Mouse (Mus musculus) ES-E14 (cell line): ENCODE data around the gene Mansc4. TPM values are rescaled to one million over a fixed set of nuclear protein-coding genes. Genes with fewer than 3 reads are reported as not detected.

Source experiments
- DNase-seq: peaks from one replicate; pipeline ENCODE4 v3.0.0-alpha.2; 2013; ENCODE audit warnings: low read depth, low spot score
- H3K27ac ChIP-seq: 2 replicates; pipeline ENCODE4 v1.5.1; 2012; ENCODE audit warnings: low read depth, mild to moderate bottlenecking, low read length, moderate library complexity, mixed read lengths; ENCODE audit not compliant: poor library complexity, insufficient read depth, severe bottlenecking
- H3K36me3 ChIP-seq: 2 replicates; pipeline ENCODE4 v1.6.1; 2012; ENCODE audit warnings: mild to moderate bottlenecking, low read length, moderate library complexity, mixed read lengths; ENCODE audit not compliant: control insufficient read depth, poor library complexity, insufficient read depth, severe bottlenecking
- H3K4me1 ChIP-seq, 2 experiments: fragments of 150-350 bp in 1 of 2; sonication (generic) in 1 of 2; 2 replicates each; pipeline ENCODE4 v1.6.1; 2012; ENCODE audit warnings: low read length in 2 of 2, mild to moderate bottlenecking in 1 of 2, mixed read lengths in 1 of 2; ENCODE audit not compliant: control insufficient read depth in 2 of 2, insufficient read depth in 2 of 2, poor library complexity in 1 of 2
- H3K4me3 ChIP-seq, 2 experiments: fragments of 150-350 bp in 1 of 2; sonication (generic) in 1 of 2; 2 replicates each; pipeline ENCODE4 v1.5.1; 2012; ENCODE audit warnings: low read length in 2 of 2, low read depth in 1 of 2, mild to moderate bottlenecking in 1 of 2, mixed read lengths in 1 of 2; ENCODE audit not compliant: insufficient read depth in 1 of 2, poor library complexity in 1 of 2, severe bottlenecking in 1 of 2
- H3K9ac ChIP-seq: 2 replicates; pipeline ENCODE4 v1.6.1; 2012; ENCODE audit warnings: low read depth, mild to moderate bottlenecking, low read length, mixed read lengths; ENCODE audit not compliant: poor library complexity, insufficient read depth, severe bottlenecking
- H3K9me3 ChIP-seq: fragments of 150-350 bp; sonication (generic); 2 replicates; pipeline ENCODE4 v1.6.1; 2012; ENCODE audit warnings: low read depth, mild to moderate bottlenecking, low read length; ENCODE audit not compliant: control insufficient read depth, insufficient read depth
- CHD2 ChIP-seq: IDR thresholded peaks from 2 replicates; pipeline ENCODE4 v1.6.1; 2014; ENCODE audit warnings: mild to moderate bottlenecking, low read depth, low read length, inconsistent platforms
- HCFC1 ChIP-seq: IDR thresholded peaks from 2 replicates; pipeline ENCODE4 v1.6.1; 2012; ENCODE audit warnings: low read length, inconsistent platforms, borderline replicate concordance; ENCODE audit not compliant: insufficient read depth
- MAFK ChIP-seq: IDR thresholded peaks from 2 replicates; pipeline ENCODE4 v1.6.1; 2014; ENCODE audit warnings: mild to moderate bottlenecking, low read depth, low read length, inconsistent platforms; ENCODE audit not compliant: insufficient read depth
- ZC3H11A ChIP-seq: IDR thresholded peaks from 2 replicates; pipeline ENCODE4 v1.6.1; 2012; ENCODE audit warnings: low read depth, mild to moderate bottlenecking, inconsistent platforms, low read length, borderline replicate concordance
- ZNF384 ChIP-seq: IDR thresholded peaks from 2 replicates; pipeline ENCODE4 v1.6.1; 2012; ENCODE audit warnings: low read depth, low read length, inconsistent platforms
- in situ Hi-C, 2 experiments: fragments of 600-800 bp; cut with MboI; formaldehyde crosslinking; loops; one replicate each; pipeline ENCODE4 v1.15.1; 2025; ENCODE audit warnings: low sequenced_read_pairs in 2 of 2, inconsistent platforms in 1 of 2; ENCODE audit not compliant: unreplicated experiment in 2 of 2
- total RNA-seq: library from RNA; depleted of rRNA; stranded (reverse); fragments of 300-350 nt; gene quantifications from 2 replicates; pipeline ENCODE4 v1.2.3, GENCODE M21; 2012

Mansc4 gene
- total RNA-seq, 1 experiment: 0.80 TPM

- in situ Hi-C loops: no loop called here
- no peaks in the 10 kb centered on the region; the same call in 1 of the 2 replicates for H3K36me3 ChIP-seq
- no peak overlapping the region for H3K4me3 ChIP-seq
- H3K4me1 ChIP-seq: peaks cover 3 to 30% of the 10 kb centered on the region in 2 experiments; a peak in 2 of 4 replicates
- H3K9me3 ChIP-seq: no peaks in the 10 kb centered on the region
- no peak for DNase-seq
- no peak overlapping the region for H3K9ac ChIP-seq
- TF ChIP-seq ZC3H11A: no peak
- TF ChIP-seq CHD2: no peak
- TF ChIP-seq MAFK: no peak
- no peak for TF ChIP-seq HCFC1
- TF ChIP-seq ZNF384: no peak
- no peak overlapping the region for H3K27ac ChIP-seq
Measured at GRCm38 (mm10) chr6:147087736-147088135, 904 bp upstream of the Mansc4 start.

GRCm38 (mm10) chr6:147085398-147086040 lies 1.3 kb downstream of the Mansc4 start:
- H3K4me1 ChIP-seq: peaks cover 3 to 30% of the 10 kb centered on the region in 2 experiments; a peak in 2 of 4 replicates
- H3K27ac ChIP-seq: peak overlapping the region; percentile 64
- DNase-seq: no peak
- no peaks in the 10 kb centered on the region for H3K9me3 ChIP-seq
- in situ Hi-C loops: no loop called here
- no peaks in the 10 kb centered on the region; the same call in 1 of the 2 replicates for H3K36me3 ChIP-seq
- TF ChIP-seq CHD2 (no peak), HCFC1 (no peak), MAFK (no peak), ZNF384 (no peak), ZC3H11A (no peak)
- H3K4me3 ChIP-seq: no peak overlapping the region
- H3K9ac ChIP-seq: no peak overlapping the region

GRCm38 (mm10) chr6:147079919-147080318 lies 6.9 kb downstream of the Mansc4 start:
- no peaks in the 10 kb centered on the region for H3K9me3 ChIP-seq
- in situ Hi-C loops: no loop called here
- H3K4me1 ChIP-seq: peaks cover 3 to 21% of the 10 kb centered on the region in 2 experiments; a peak in 3 of 4 replicates
- H3K36me3 ChIP-seq: no peaks in the 10 kb centered on the region; the same call in 1 of the 2 replicates
- no peak for DNase-seq
- no peak overlapping the region for H3K4me3 ChIP-seq
- no peak for TF ChIP-seq ZC3H11A
- TF ChIP-seq MAFK: no peak
- no peak for TF ChIP-seq HCFC1
- no peak for TF ChIP-seq ZNF384
- no peak for TF ChIP-seq CHD2
- peak overlapping the region; percentile 44 for H3K9ac ChIP-seq
- H3K27ac ChIP-seq: peak overlapping the region; percentile 15; the same call in 1 of the 2 replicates

GRCm38 (mm10) chr6:147076878-147077277 lies 10.0 kb downstream of the Mansc4 start:
- peaks cover 6 to 19% of the 10 kb centered on the region in 2 experiments; a peak in 3 of 4 replicates for H3K4me1 ChIP-seq
- in situ Hi-C loops: no loop called here
- DNase-seq: peak; percentile 71
- no peak overlapping the region for H3K9ac ChIP-seq
- H3K27ac ChIP-seq: peak overlapping the region; percentile 65; the same call in 1 of the 2 replicates
- no peak overlapping the region for H3K4me3 ChIP-seq
- TF ChIP-seq ZNF384 (no peak), MAFK (no peak)
- H3K9me3 ChIP-seq: no peaks in the 10 kb centered on the region
- peaks cover 3% of the 10 kb centered on the region; the same call in 1 of the 2 replicates for H3K36me3 ChIP-seq
